Mouse (Mus musculus): ENCODE data around the gene Socs3. TPM values are rescaled to one million over a fixed set of nuclear protein-coding genes. Genes with fewer than 3 reads are reported as not detected.

The Socs3 gene
- polyA plus RNA-seq, 1 experiment from 2014 or later = 15.7 TPM

- 34% methylated on average over 34 of the region's 34 CpGs for WGBS
- Histone ChIP-seq H3K4me3 (ENCODE audit: low read depth, low read length) (peak overlapping the region; percentile 59), H3K4me2 (replicated peaks; ENCODE audit: low read depth) (peak overlapping the region; percentile 89), H3K4me1 (replicated peaks; ENCODE audit: control insufficient read depth, insufficient read depth, low read length) (peaks cover 26% of the 10 kb centered on the region), H3K27ac (ENCODE audit: low read depth, low read length) (no peak overlapping the region; the same call in 1 of the 2 replicates), H3K27me3 (replicated peaks; ENCODE audit: control insufficient read depth, insufficient read depth, low read length) (no peaks in the 10 kb centered on the region), H3K36me3 (ENCODE audit: control insufficient read depth, insufficient read depth) (peaks cover 27% of the 10 kb centered on the region), H3K9me3 (ENCODE audit: control insufficient read depth) (no peaks in the 10 kb centered on the region), H3K9ac (ENCODE audit: low read depth, low read length) (peak overlapping the region; percentile 88)
- no peak for TF ChIP-seq CTCF (IDR thresholded peaks at IDR 0.05; ENCODE audit: low read depth)
- no peak for ATAC-seq
Measured at GRCm38 (mm10) chr11:117967249-117968015, 2.4 kb downstream of the Socs3 start.

DNA sequence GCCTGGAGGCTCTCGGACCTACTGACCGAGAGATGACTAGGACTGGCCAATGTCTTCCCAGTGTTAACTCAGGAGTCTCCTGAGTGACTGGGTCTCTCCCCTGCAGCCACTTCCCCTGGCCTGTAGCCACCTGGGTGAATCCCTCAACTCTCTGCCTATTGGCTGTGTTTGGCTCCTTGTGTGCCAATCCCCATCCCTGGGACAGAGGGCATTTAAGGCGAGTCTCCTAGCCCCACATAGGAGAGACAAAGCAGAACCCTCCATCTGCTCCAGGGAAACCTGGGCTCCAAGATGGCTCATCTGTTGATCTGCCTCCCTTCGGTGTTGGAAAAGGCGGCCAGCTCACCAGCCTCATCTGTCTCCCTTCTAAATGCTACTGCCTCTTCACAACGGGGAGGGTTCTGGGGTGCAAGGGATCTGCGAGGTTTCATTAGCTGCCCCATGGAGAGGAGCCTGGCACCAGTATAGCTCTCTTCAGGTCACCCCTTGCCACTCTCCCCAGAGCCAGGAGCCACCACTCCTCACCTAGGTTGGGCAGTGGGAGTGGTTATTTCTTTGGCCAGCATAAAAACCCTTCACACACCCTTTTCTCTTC, 3.2 kb downstream of the Socs3 start:
- Histone ChIP-seq H3K4me1 (replicated peaks; ENCODE audit: control insufficient read depth, insufficient read depth, low read length) (peaks cover 28% of the 10 kb centered on the region), H3K27me3 (replicated peaks; ENCODE audit: control insufficient read depth, insufficient read depth, low read length) (no peaks in the 10 kb centered on the region), H3K9ac (ENCODE audit: low read depth, low read length) (peak overlapping the region; percentile 24; the same call in 1 of the 2 replicates), H3K27ac (ENCODE audit: low read depth, low read length) (no peak overlapping the region), H3K4me2 (replicated peaks; ENCODE audit: low read depth) (peak overlapping the region; percentile 89), H3K4me3 (ENCODE audit: low read depth, low read length) (peak overlapping the region; percentile 59), H3K9me3 (ENCODE audit: control insufficient read depth) (no peaks in the 10 kb centered on the region), H3K36me3 (ENCODE audit: control insufficient read depth, insufficient read depth) (peaks cover 27% of the 10 kb centered on the region)
- 67% methylated on average over 7 of the region's 7 CpGs for WGBS
- no peak for TF ChIP-seq CTCF (IDR thresholded peaks at IDR 0.05; ENCODE audit: low read depth)
- no peak for ATAC-seq

- TF ChIP-seq CTCF (IDR thresholded peaks at IDR 0.05; ENCODE audit: low read depth) = no peak
- Histone ChIP-seq H3K27ac (ENCODE audit: low read depth, low read length) (no peak overlapping the region), H3K4me2 (replicated peaks; ENCODE audit: low read depth) (peak overlapping the region; percentile 1; the same call in 1 of the 2 replicates), H3K9ac (ENCODE audit: low read depth, low read length) (no peak overlapping the region), H3K4me1 (replicated peaks; ENCODE audit: control insufficient read depth, insufficient read depth, low read length) (peaks cover 28% of the 10 kb centered on the region), H3K36me3 (ENCODE audit: control insufficient read depth, insufficient read depth) (peaks cover 27% of the 10 kb centered on the region), H3K4me3 (ENCODE audit: low read depth, low read length) (no peak overlapping the region), H3K9me3 (ENCODE audit: control insufficient read depth) (no peaks in the 10 kb centered on the region), H3K27me3 (replicated peaks; ENCODE audit: control insufficient read depth, insufficient read depth, low read length) (no peaks in the 10 kb centered on the region)
- 58% methylated on average over 9 of the region's 9 CpGs for whole genome bisulfite sequencing
- no peak for ATAC-seq
Measured at GRCm38 (mm10) chr11:117965561-117965981, 4.3 kb downstream of the Socs3 start.

DNA sequence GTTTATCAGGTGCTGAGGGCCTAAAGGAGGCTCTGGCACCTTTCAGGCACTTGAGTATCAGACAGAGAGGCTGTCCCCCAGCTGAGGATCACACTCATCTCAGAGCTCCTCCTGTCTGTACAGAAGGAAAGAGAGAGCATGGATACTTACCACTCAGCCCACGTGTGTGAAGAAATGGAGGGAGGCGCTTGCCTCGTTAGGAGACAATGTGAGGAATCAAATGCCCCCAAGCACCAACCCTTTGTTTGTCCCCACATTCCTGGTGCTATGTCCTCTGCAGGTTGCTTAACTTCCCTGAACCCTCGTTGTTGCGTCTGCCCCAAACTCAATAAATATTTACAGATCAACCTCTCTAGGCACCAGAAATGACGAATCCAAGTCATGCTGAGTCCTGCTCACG, 4.8 kb downstream of the Socs3 start:
- Histone ChIP-seq H3K27me3 (replicated peaks; ENCODE audit: control insufficient read depth, insufficient read depth, low read length) (no peaks in the 10 kb centered on the region), H3K9ac (ENCODE audit: low read depth, low read length) (no peak overlapping the region), H3K4me1 (replicated peaks; ENCODE audit: control insufficient read depth, insufficient read depth, low read length) (peaks cover 28% of the 10 kb centered on the region), H3K27ac (ENCODE audit: low read depth, low read length) (peak overlapping the region; percentile 41), H3K4me3 (ENCODE audit: low read depth, low read length) (no peak overlapping the region), H3K9me3 (ENCODE audit: control insufficient read depth) (no peaks in the 10 kb centered on the region), H3K4me2 (replicated peaks; ENCODE audit: low read depth) (no peak overlapping the region), H3K36me3 (ENCODE audit: control insufficient read depth, insufficient read depth) (peaks cover 27% of the 10 kb centered on the region)
- WGBS = 61% methylated on average over 7 of the region's 7 CpGs
- 0 out of 2 replicates have a peak, but pooled peaks have one; percentile 13 for TF ChIP-seq CTCF (IDR thresholded peaks at IDR 0.05; ENCODE audit: low read depth)
- ATAC-seq = no peak

GRCm38 (mm10) chr11:117964294-117964693, 5.6 kb downstream of the Socs3 start:
- Histone ChIP-seq H3K27me3 (replicated peaks; ENCODE audit: control insufficient read depth, insufficient read depth, low read length) (no peaks in the 10 kb centered on the region), H3K4me2 (replicated peaks; ENCODE audit: low read depth) (peak overlapping the region; percentile 72; the same call in 1 of the 2 replicates), H3K4me1 (replicated peaks; ENCODE audit: control insufficient read depth, insufficient read depth, low read length) (peaks cover 32% of the 10 kb centered on the region), H3K9ac (ENCODE audit: low read depth, low read length) (no peak overlapping the region), H3K36me3 (ENCODE audit: control insufficient read depth, insufficient read depth) (peaks cover 27% of the 10 kb centered on the region), H3K27ac (ENCODE audit: low read depth, low read length) (peak overlapping the region; percentile 61), H3K4me3 (ENCODE audit: low read depth, low read length) (no peak overlapping the region), H3K9me3 (ENCODE audit: control insufficient read depth) (no peaks in the 10 kb centered on the region)
- ATAC-seq = no peak
- peak; percentile 38; the same call in 1 of the 2 replicates for TF ChIP-seq CTCF (IDR thresholded peaks at IDR 0.05; ENCODE audit: low read depth)
- whole genome bisulfite sequencing = 57% methylated on average over 1 of the region's 1 CpGs

- Histone ChIP-seq H3K4me1 (replicated peaks; ENCODE audit: control insufficient read depth, insufficient read depth, low read length) (peaks cover 32% of the 10 kb centered on the region), H3K4me2 (replicated peaks; ENCODE audit: low read depth) (peak overlapping the region; percentile 72), H3K27me3 (replicated peaks; ENCODE audit: control insufficient read depth, insufficient read depth, low read length) (no peaks in the 10 kb centered on the region), H3K27ac (ENCODE audit: low read depth, low read length) (peak overlapping the region; percentile 61), H3K36me3 (ENCODE audit: control insufficient read depth, insufficient read depth) (peaks cover 27% of the 10 kb centered on the region), H3K4me3 (ENCODE audit: low read depth, low read length) (peak overlapping the region; percentile 22; the same call in 1 of the 2 replicates), H3K9ac (ENCODE audit: low read depth, low read length) (no peak overlapping the region), H3K9me3 (ENCODE audit: control insufficient read depth) (no peaks in the 10 kb centered on the region)
- WGBS = 9% methylated on average over 9 of the region's 9 CpGs
- ATAC-seq = peak; percentile 1; the same call in 1 of the 2 replicates
- TF ChIP-seq CTCF (IDR thresholded peaks at IDR 0.05; ENCODE audit: low read depth) = no peak
Measured at GRCm38 (mm10) chr11:117963872-117964271, 6.0 kb downstream of the Socs3 start.

Measured in intestine, postnatal 0 days (tissue).